Mouse (Mus musculus) forebrain, embryonic 12.5 days (tissue): ENCODE data around the gene Ubl7. TPM values are rescaled to one million over a fixed set of nuclear protein-coding genes. Genes with fewer than 3 reads are reported as not detected.

Experiments
- ATAC-seq: fragments of 200-750 bp; cut with Nextera tagmentation; 2 replicates; pipeline ENCODE4 v1.8.0; 2017; ENCODE audit warnings: moderate TSS enrichment; ENCODE audit not compliant: low FRiP score
- H3K27ac ChIP-seq: fragments of 300-500 bp; sonication (generic); 2 replicates; pipeline ENCODE4 v1.5.1; 2016; ENCODE audit warnings: mild to moderate bottlenecking
- H3K27me3 ChIP-seq: fragments of 300-500 bp; sonication (generic); 2 replicates; pipeline ENCODE4 v1.6.1; 2016; ENCODE audit warnings: mild to moderate bottlenecking
- H3K36me3 ChIP-seq: fragments of 300-500 bp; sonication (generic); replicated peaks from 2 replicates; pipeline ENCODE4 v1.6.1; 2016; ENCODE audit warnings: mild to moderate bottlenecking
- H3K4me1 ChIP-seq: fragments of 300-500 bp; sonication (generic); 2 replicates; pipeline ENCODE4 v1.6.1; 2016
- H3K4me2 ChIP-seq: fragments of 300-500 bp; sonication (generic); 2 replicates; pipeline ENCODE4 v1.6.1; 2016; ENCODE audit warnings: mild to moderate bottlenecking, moderate library complexity
- H3K4me3 ChIP-seq: fragments of 300-500 bp; sonication (generic); replicated peaks from 2 replicates; pipeline ENCODE4 v1.5.1; 2016; ENCODE audit warnings: mild to moderate bottlenecking
- H3K9ac ChIP-seq: fragments of 300-500 bp; sonication (generic); 2 replicates; pipeline ENCODE4 v1.6.1; 2016; ENCODE audit warnings: mild to moderate bottlenecking
- H3K9me3 ChIP-seq: fragments of 300-500 bp; sonication (generic); 2 replicates; pipeline ENCODE4 v1.6.1; 2016
- WGBS: fragments of 180-500 bp; shearing (Covaris S2); methylation state at CpG from one replicate; pipeline ENCODE4 v1.1.7; 2016; 5-methylcytosine and 5-hydroxymethylcytosine counted together
- polyA plus RNA-seq: library from polyadenylated mRNA; unstranded; fragments of >200 nt; fragmentation: Nextera tagmentation; extraction: Ambion mirVana; gene quantifications from 2 replicates; pipeline ENCODE4 v1.2.1, GENCODE M21; 2016

The Ubl7 gene
- polyA plus RNA-seq, 1 experiment from 2014 or later, result 129 TPM

DNA sequence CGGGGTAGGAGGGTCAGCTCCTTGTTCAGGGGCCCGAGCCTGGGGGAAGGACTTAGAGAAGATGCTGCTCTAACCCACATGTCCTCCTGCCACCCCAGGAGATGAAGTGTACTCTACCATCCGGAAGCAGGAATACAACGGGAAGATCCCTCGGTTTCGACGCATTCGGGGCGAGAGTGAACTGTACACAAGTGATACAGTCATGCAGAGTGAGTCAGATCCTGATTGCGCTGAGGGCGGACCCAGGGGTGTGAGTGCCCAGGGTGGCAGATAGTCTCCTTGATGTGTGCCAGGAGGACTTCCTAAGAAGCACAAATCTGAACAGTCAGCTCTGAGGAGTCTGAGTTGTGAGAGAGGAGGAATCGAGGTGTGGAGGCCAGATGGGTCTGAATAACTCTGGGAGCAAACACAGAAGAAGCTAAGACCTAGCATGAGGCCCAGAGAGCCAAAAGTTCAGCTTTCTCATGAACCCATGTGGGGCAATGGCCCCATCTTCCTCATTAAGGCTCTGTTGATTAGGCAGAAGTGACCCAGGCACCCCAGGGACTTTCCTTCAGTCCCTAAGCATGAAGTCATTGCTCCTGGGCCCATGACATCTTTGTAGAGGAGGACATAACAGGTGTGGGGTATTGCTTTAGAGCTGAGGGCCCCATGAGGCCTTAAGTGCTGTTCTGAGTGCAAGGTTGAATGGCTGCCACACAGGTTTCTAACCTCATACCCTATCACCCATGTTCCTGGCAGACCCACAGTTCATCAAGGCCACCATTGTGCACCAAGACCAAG is 44.4 kb downstream of the Ubl7 start:
- Histone ChIP-seq H3K4me1 (peaks cover 17% of the 10 kb centered on the region), H3K4me3 (no peak overlapping the region), H3K4me2 (no peak overlapping the region), H3K27me3 (0 out of 2 replicates have a peak, but pooled peaks cover 4% of the 10 kb centered on the region), H3K27ac (no peak overlapping the region), H3K36me3 (peaks cover 11% of the 10 kb centered on the region), H3K9me3 (no peaks in the 10 kb centered on the region), H3K9ac (no peak overlapping the region)
- WGBS, result 89% methylated on average over 12 of the region's 12 CpGs
- ATAC-seq, result no peak

DNA sequence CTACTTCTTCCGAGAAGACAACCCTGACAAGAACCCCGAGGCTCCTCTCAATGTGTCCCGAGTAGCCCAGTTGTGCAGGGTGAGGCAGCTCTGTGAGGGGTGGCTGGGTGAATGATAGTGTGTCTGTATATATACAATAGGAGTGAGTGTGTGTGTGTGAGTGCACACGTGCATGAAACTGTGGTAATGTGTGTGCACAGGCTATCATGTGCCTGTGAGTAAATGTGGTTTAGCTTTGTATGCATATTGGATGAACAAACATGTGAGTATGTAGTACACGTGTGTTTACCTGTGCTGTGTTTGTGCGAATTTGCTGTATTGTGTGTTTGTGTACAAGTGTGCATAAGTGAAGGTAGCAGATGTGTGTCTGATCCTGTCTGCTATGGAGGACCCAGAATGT is 45.0 kb downstream of the Ubl7 start:
- WGBS, result 94% methylated on average over 6 of the region's 6 CpGs
- Histone ChIP-seq H3K27me3 (0 out of 2 replicates have a peak, but pooled peaks cover 4% of the 10 kb centered on the region), H3K4me2 (no peak overlapping the region), H3K9ac (no peak overlapping the region), H3K4me1 (peaks cover 11% of the 10 kb centered on the region), H3K36me3 (peaks cover 16% of the 10 kb centered on the region), H3K27ac (no peak overlapping the region), H3K9me3 (no peaks in the 10 kb centered on the region), H3K4me3 (no peak overlapping the region)
- no peak for ATAC-seq

- H3K36me3 ChIP-seq, result peaks cover 16% of the 10 kb centered on the region
- ATAC-seq, result no peak
- no peak overlapping the region for H3K4me3 ChIP-seq
- no peak overlapping the region for H3K9ac ChIP-seq
- no peak overlapping the region for H3K4me2 ChIP-seq
- no peaks in the 10 kb centered on the region for H3K9me3 ChIP-seq
- WGBS, result 87% methylated on average over 9 of the region's 9 CpGs
- 0 out of 2 replicates have a peak, but pooled peaks cover 4% of the 10 kb centered on the region for H3K27me3 ChIP-seq
- H3K4me1 ChIP-seq, result peaks cover 5% of the 10 kb centered on the region
- no peak overlapping the region for H3K27ac ChIP-seq
Measured at GRCm38 (mm10) chr9:57956196-57956837, 45.5 kb downstream of the Ubl7 start.

- Histone ChIP-seq H3K4me2 (no peak overlapping the region), H3K27me3 (0 out of 2 replicates have a peak, but pooled peaks cover 4% of the 10 kb centered on the region), H3K9me3 (no peaks in the 10 kb centered on the region), H3K9ac (no peak overlapping the region), H3K4me3 (no peak overlapping the region), H3K27ac (no peak overlapping the region), H3K36me3 (peaks cover 16% of the 10 kb centered on the region), H3K4me1 (no peaks in the 10 kb centered on the region; the same call in none of the 2 replicates)
- ATAC-seq, result no peak
- WGBS, result 83% methylated on average over 5 of the region's 5 CpGs
Measured at GRCm38 (mm10) chr9:57956838-57957236, 46.1 kb downstream of the Ubl7 start.

DNA sequence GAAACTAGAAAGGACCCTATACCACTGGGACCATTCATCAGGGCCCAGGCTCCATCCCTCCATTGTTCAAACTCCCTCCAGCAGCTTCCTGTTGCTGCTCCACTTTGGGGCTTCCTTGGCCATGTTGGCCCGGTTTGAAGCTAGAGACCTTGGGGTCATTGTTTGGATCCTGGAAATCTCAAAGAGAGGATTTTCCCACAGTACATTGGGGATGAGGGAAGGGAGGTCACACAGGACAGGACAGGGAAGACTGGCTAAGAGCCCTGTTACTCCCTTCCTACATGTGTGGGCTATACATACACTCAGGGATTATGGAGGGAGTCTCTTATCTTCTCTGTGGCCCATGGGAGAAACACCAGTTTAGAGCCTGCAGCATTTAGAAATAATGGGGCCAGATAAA is 47.8 kb downstream of the Ubl7 start:
- no peak overlapping the region for H3K4me3 ChIP-seq
- no peaks in the 10 kb centered on the region; the same call in 1 of the 2 replicates for H3K4me1 ChIP-seq
- no peak overlapping the region for H3K9ac ChIP-seq
- H3K27ac ChIP-seq, result no peak overlapping the region
- H3K27me3 ChIP-seq, result 0 out of 2 replicates have a peak, but pooled peaks cover 2% of the 10 kb centered on the region
- peaks cover 16% of the 10 kb centered on the region for H3K36me3 ChIP-seq
- H3K9me3 ChIP-seq, result no peaks in the 10 kb centered on the region
- ATAC-seq, result no peak
- WGBS, result 63% methylated on average over 1 of the region's 1 CpGs
- H3K4me2 ChIP-seq, result no peak overlapping the region

DNA sequence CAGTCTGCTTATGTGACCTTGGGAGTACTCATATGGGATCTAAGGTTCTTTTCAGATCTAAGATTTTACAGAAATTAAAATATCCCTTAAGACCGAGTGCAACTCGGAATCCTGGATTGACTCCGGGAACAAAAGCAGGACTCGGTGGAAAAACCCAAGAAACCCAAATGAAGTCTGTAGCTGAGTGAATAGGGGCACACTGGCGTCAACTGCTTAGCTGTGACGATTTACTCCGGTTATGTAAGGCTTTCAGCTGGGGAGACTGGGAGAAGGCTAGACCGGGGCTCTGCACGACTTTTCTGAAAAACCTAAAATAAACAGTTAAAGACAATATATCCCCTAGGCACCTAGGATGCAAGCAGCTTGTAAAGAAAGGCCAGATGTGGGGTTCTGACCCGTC is 48.6 kb downstream of the Ubl7 start:
- Histone ChIP-seq H3K4me3 (no peak overlapping the region), H3K9ac (no peak overlapping the region), H3K4me2 (no peak overlapping the region), H3K27ac (no peak overlapping the region), H3K27me3 (no peaks in the 10 kb centered on the region), H3K4me1 (no peaks in the 10 kb centered on the region; the same call in 1 of the 2 replicates), H3K36me3 (peaks cover 16% of the 10 kb centered on the region), H3K9me3 (no peaks in the 10 kb centered on the region)
- no peak for ATAC-seq
- WGBS, result 76% methylated on average over 10 of the region's 10 CpGs

GRCm38 (mm10) chr9:57959886-57960866 is 49.4 kb downstream of the Ubl7 start:
- H3K9me3 ChIP-seq, result no peaks in the 10 kb centered on the region
- no peak for ATAC-seq
- H3K4me1 ChIP-seq, result no peaks in the 10 kb centered on the region; the same call in none of the 2 replicates
- WGBS, result 92% methylated on average over 17 of the region's 17 CpGs
- no peak overlapping the region for H3K9ac ChIP-seq
- H3K27ac ChIP-seq, result no peak overlapping the region
- no peak overlapping the region for H3K4me2 ChIP-seq
- H3K27me3 ChIP-seq, result no peaks in the 10 kb centered on the region
- H3K4me3 ChIP-seq, result no peak overlapping the region
- H3K36me3 ChIP-seq, result peaks cover 16% of the 10 kb centered on the region

- Histone ChIP-seq H3K36me3 (peaks cover 16% of the 10 kb centered on the region), H3K9ac (no peak overlapping the region), H3K4me2 (no peak overlapping the region), H3K27ac (no peak overlapping the region), H3K4me1 (no peaks in the 10 kb centered on the region; the same call in none of the 2 replicates), H3K4me3 (no peak overlapping the region), H3K27me3 (no peaks in the 10 kb centered on the region), H3K9me3 (no peaks in the 10 kb centered on the region)
- WGBS, result 86% methylated on average over 15 of the region's 15 CpGs
- no peak for ATAC-seq
Measured at GRCm38 (mm10) chr9:57961226-57961625, 50.4 kb downstream of the Ubl7 start.

DNA sequence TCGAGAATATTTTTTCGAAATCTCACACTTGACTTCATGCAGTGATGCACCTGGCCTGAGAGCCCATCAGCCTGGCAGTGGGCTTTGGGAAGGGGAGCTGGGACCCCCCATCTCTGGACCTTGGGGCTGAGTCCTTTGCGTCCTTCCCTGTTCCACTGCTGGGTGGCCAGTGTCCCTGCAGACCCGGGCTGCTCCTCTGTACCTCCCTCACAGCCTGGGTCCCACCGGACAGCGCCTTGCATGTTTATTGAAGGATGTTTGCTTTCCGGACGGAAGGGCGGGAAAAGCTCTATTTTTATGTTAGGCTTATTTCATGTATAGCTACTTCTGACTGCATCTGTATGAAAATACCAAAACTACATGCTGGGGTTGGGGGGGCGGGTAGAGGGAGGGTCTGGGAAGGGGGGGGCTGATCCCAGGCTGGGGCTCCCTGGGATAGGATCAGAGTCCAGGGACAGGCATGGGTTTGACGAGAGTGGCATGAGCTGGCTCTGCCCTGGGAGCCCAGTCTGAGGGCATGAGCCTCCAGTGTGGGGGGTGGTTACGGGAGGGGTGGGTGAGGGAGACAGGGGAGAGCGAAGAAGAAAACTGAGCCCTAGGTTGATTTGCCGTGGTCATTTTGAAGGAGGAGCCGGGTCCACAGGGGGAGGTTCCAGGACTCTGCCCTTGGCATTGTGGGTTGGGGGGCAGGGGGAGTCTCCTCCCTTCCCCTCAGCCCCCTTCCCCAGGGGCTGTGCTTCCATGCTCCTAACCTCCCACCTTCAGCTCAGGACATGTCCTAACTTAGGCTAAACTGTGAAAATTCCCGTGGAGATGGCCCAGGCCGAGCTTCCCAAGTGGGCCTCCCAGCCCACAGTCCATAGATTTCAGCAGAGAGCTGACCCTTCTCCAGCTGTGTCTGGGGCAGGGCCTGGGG is 51.3 kb downstream of the Ubl7 start:
- H3K36me3 ChIP-seq, result peaks cover 13% of the 10 kb centered on the region
- no peak for ATAC-seq
- H3K9me3 ChIP-seq, result no peaks in the 10 kb centered on the region
- no peak overlapping the region for H3K9ac ChIP-seq
- H3K27me3 ChIP-seq, result no peaks in the 10 kb centered on the region
- no peak overlapping the region for H3K4me3 ChIP-seq
- H3K4me1 ChIP-seq, result no peaks in the 10 kb centered on the region; the same call in none of the 2 replicates
- no peak overlapping the region for H3K27ac ChIP-seq
- 75% methylated on average over 16 of the region's 17 CpGs for WGBS
- no peak overlapping the region for H3K4me2 ChIP-seq

DNA sequence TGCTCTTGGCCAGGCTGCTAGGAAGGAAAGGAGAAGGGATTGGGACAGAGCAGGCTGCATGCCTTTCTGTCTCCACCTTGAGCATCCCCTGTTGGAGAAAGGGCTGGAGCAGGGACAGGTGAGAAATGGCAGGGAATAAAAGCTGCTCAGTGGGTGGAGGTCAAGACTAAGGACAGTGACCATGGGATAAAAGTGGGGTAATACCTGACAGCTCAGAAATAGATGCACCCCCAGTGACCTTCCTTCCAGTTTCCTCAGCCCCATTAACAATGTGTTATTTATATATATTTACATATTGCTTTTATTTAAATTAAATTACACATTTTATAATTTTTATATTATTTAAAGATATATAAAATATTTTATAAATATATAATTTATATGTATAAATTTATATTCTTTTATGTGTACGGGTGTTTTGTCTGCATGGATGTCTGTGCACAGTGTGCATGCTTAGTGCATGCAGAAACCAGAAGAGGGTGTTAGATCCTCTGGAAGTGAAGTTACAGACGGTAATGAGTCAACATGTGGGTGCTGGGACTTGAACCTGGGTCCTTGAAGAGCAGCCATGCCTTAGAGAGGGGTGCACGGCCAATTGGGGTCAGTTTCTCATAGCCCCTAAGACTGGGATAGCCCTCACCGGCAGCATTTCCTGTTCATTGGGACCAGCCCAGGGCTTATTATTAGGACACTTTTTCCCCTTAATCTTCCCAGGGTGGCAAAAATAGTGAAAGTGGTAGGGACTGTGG is 52.6 kb downstream of the Ubl7 start:
- Histone ChIP-seq H3K9ac (no peak overlapping the region), H3K4me2 (no peak overlapping the region), H3K36me3 (peaks cover 8% of the 10 kb centered on the region), H3K4me3 (no peak overlapping the region), H3K4me1 (no peaks in the 10 kb centered on the region; the same call in none of the 2 replicates), H3K27ac (no peak overlapping the region), H3K27me3 (no peaks in the 10 kb centered on the region), H3K9me3 (no peaks in the 10 kb centered on the region)
- 91% methylated on average over 4 of the region's 4 CpGs for WGBS
- no peak for ATAC-seq

DNA sequence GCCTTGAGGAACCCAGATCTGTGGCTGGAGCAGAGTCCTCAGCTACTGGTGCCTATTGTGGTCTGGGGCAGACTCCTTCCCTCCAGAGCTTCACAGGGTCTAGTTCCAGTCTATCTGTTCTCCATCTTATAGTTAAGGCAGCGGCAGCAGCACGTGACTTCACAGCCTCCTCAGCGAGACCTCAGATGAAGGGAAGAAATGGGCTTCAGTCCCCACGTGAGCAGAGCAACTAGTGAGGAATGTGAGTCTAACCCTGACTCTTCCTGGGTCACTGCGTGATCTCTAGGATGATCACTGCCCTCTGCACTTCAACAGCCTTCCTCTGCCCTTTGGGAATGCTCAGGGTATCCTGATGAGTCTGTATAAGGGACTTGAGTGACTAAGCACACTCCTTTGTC is 53.2 kb downstream of the Ubl7 start:
- Histone ChIP-seq H3K9me3 (no peaks in the 10 kb centered on the region), H3K4me2 (no peak overlapping the region), H3K27me3 (no peaks in the 10 kb centered on the region), H3K4me3 (no peak overlapping the region), H3K4me1 (no peaks in the 10 kb centered on the region; the same call in none of the 2 replicates), H3K36me3 (peaks cover 8% of the 10 kb centered on the region), H3K9ac (no peak overlapping the region), H3K27ac (no peak overlapping the region)
- WGBS, result 86% methylated on average over 5 of the region's 5 CpGs
- no peak for ATAC-seq
